Mouse (Mus musculus): Measurements from ENCODE around the gene Cyp8b1. TPM values are rescaled to one million over a fixed set of nuclear protein-coding genes. Genes with fewer than 3 reads are reported as not detected.

Cyp8b1 gene
- total RNA-seq, 1 experiment: not detected

GRCm38 (mm10) chr9:121951114-121951423 lies 35.0 kb upstream of the Cyp8b1 start:
- Histone ChIP-seq H3K27ac (ENCODE audit: insufficient read depth, low read depth, low read length, poor library complexity, severe bottlenecking) (no peak overlapping the region), H3K4me1 (ENCODE audit: control insufficient read depth in 2 of 2, insufficient read depth in 2 of 2, low read length in 2 of 2, poor library complexity in 1 of 2) (0 out of 4 replicates have a peak, but pooled peaks cover 0 to 1% of the 10 kb centered on the region in 2 experiments), H3K4me3 (ENCODE audit: insufficient read depth in 1 of 2, low read depth in 1 of 2, low read length in 2 of 2, poor library complexity in 1 of 2, severe bottlenecking in 1 of 2) (peak overlapping the region; percentile 44 to 48; a peak in 3 of 4 replicates), H3K9me3 (ENCODE audit: control insufficient read depth, insufficient read depth, low read depth, low read length) (no peaks in the 10 kb centered on the region), H3K9ac (ENCODE audit: insufficient read depth, low read depth, low read length, poor library complexity, severe bottlenecking) (peak overlapping the region; percentile 42; the same call in 1 of the 2 replicates), H3K36me3 (ENCODE audit: control insufficient read depth, insufficient read depth, low read length, poor library complexity, severe bottlenecking) (no peaks in the 10 kb centered on the region)
- TF ChIP-seq HCFC1 (IDR thresholded peaks at IDR 0.05; ENCODE audit: borderline replicate concordance, insufficient read depth, low read length) (no peak), ZC3H11A (IDR thresholded peaks at IDR 0.05; ENCODE audit: borderline replicate concordance, low read depth, low read length) (no peak), CHD2 (IDR thresholded peaks at IDR 0.05; ENCODE audit: low read depth, low read length) (no peak), MAFK (IDR thresholded peaks at IDR 0.05; ENCODE audit: insufficient read depth, low read depth, low read length) (no peak), ZNF384 (IDR thresholded peaks at IDR 0.05; ENCODE audit: low read depth, low read length) (no peak)
- DNase-seq (ENCODE audit: low read depth, low spot score): no peak
- in situ Hi-C loops (cut with MboI; ENCODE audit: low sequenced_read_pairs in 2 of 2, unreplicated experiment in 2 of 2): no loop called here

GRCm38 (mm10) chr9:121950418-121951113 lies 34.5 kb upstream of the Cyp8b1 start, which contains the start of gene Fam198a:
Gene Fam198a (plus strand): TSS chr9:121950988.
- H3K36me3 ChIP-seq (ENCODE audit: control insufficient read depth, insufficient read depth, low read length, poor library complexity, severe bottlenecking): no peaks in the 10 kb centered on the region
- no peak within 1 kb of the TSS for H3K27ac ChIP-seq (ENCODE audit: insufficient read depth, low read depth, low read length, poor library complexity, severe bottlenecking)
- no peaks in the 10 kb centered on the region for H3K9me3 ChIP-seq (ENCODE audit: control insufficient read depth, insufficient read depth, low read depth, low read length)
- peak within 1 kb of the TSS; percentile 44 to 48 for H3K4me3 ChIP-seq (ENCODE audit: insufficient read depth in 1 of 2, low read depth in 1 of 2, low read length in 2 of 2, poor library complexity in 1 of 2, severe bottlenecking in 1 of 2)
- H3K4me1 ChIP-seq (ENCODE audit: control insufficient read depth in 2 of 2, insufficient read depth in 2 of 2, low read length in 2 of 2, poor library complexity in 1 of 2): 0 out of 4 replicates have a peak, but pooled peaks cover 0 to 1% of the 10 kb centered on the region in 2 experiments
- H3K9ac ChIP-seq (ENCODE audit: insufficient read depth, low read depth, low read length, poor library complexity, severe bottlenecking): peak within 1 kb of the TSS; percentile 42; the same call in 1 of the 2 replicates
- DNase-seq (ENCODE audit: low read depth, low spot score): no peak
- TF ChIP-seq ZNF384 (IDR thresholded peaks at IDR 0.05; ENCODE audit: low read depth, low read length): no peak
- TF ChIP-seq HCFC1 (IDR thresholded peaks at IDR 0.05; ENCODE audit: borderline replicate concordance, insufficient read depth, low read length): no peak
- TF ChIP-seq CHD2 (IDR thresholded peaks at IDR 0.05; ENCODE audit: low read depth, low read length): no peak
- no peak for TF ChIP-seq MAFK (IDR thresholded peaks at IDR 0.05; ENCODE audit: insufficient read depth, low read depth, low read length)
- TF ChIP-seq ZC3H11A (IDR thresholded peaks at IDR 0.05; ENCODE audit: borderline replicate concordance, low read depth, low read length): no peak
- in situ Hi-C loops (cut with MboI; ENCODE audit: low sequenced_read_pairs in 2 of 2, unreplicated experiment in 2 of 2): no loop called here

GRCm38 (mm10) chr9:121948431-121948830 lies 32.3 kb upstream of the Cyp8b1 start:
- Histone ChIP-seq H3K27ac (ENCODE audit: insufficient read depth, low read depth, low read length, poor library complexity, severe bottlenecking) (no peak overlapping the region), H3K9ac (ENCODE audit: insufficient read depth, low read depth, low read length, poor library complexity, severe bottlenecking) (no peak overlapping the region), H3K4me1 (ENCODE audit: control insufficient read depth in 2 of 2, insufficient read depth in 2 of 2, low read length in 2 of 2, poor library complexity in 1 of 2) (0 out of 4 replicates have a peak, but pooled peaks cover 0 to 1% of the 10 kb centered on the region in 2 experiments), H3K4me3 (ENCODE audit: insufficient read depth in 1 of 2, low read depth in 1 of 2, low read length in 2 of 2, poor library complexity in 1 of 2, severe bottlenecking in 1 of 2) (no peak overlapping the region), H3K9me3 (ENCODE audit: control insufficient read depth, insufficient read depth, low read depth, low read length) (no peaks in the 10 kb centered on the region), H3K36me3 (ENCODE audit: control insufficient read depth, insufficient read depth, low read length, poor library complexity, severe bottlenecking) (no peaks in the 10 kb centered on the region)
- TF ChIP-seq HCFC1 (IDR thresholded peaks at IDR 0.05; ENCODE audit: borderline replicate concordance, insufficient read depth, low read length): no peak
- TF ChIP-seq ZC3H11A (IDR thresholded peaks at IDR 0.05; ENCODE audit: borderline replicate concordance, low read depth, low read length): no peak
- TF ChIP-seq CHD2 (IDR thresholded peaks at IDR 0.05; ENCODE audit: low read depth, low read length): no peak
- TF ChIP-seq ZNF384 (IDR thresholded peaks at IDR 0.05; ENCODE audit: low read depth, low read length): no peak
- no peak for TF ChIP-seq MAFK (IDR thresholded peaks at IDR 0.05; ENCODE audit: insufficient read depth, low read depth, low read length)
- no peak for DNase-seq (ENCODE audit: low read depth, low spot score)
- in situ Hi-C loops (cut with MboI; ENCODE audit: low sequenced_read_pairs in 2 of 2, unreplicated experiment in 2 of 2): no loop called here

GRCm38 (mm10) chr9:121947784-121948183 lies 31.7 kb upstream of the Cyp8b1 start:
- H3K4me1 ChIP-seq (ENCODE audit: control insufficient read depth in 2 of 2, insufficient read depth in 2 of 2, low read length in 2 of 2, poor library complexity in 1 of 2): 0 out of 4 replicates have a peak, but pooled peaks cover 0 to 1% of the 10 kb centered on the region in 2 experiments
- no peaks in the 10 kb centered on the region for H3K36me3 ChIP-seq (ENCODE audit: control insufficient read depth, insufficient read depth, low read length, poor library complexity, severe bottlenecking)
- H3K4me3 ChIP-seq (ENCODE audit: insufficient read depth in 1 of 2, low read depth in 1 of 2, low read length in 2 of 2, poor library complexity in 1 of 2, severe bottlenecking in 1 of 2): no peak overlapping the region
- TF ChIP-seq ZNF384 (IDR thresholded peaks at IDR 0.05; ENCODE audit: low read depth, low read length) (no peak), CHD2 (IDR thresholded peaks at IDR 0.05; ENCODE audit: low read depth, low read length) (no peak), MAFK (IDR thresholded peaks at IDR 0.05; ENCODE audit: insufficient read depth, low read depth, low read length) (no peak), ZC3H11A (IDR thresholded peaks at IDR 0.05; ENCODE audit: borderline replicate concordance, low read depth, low read length) (0 out of 2 replicates have a peak, but pooled peaks have one; percentile 1), HCFC1 (IDR thresholded peaks at IDR 0.05; ENCODE audit: borderline replicate concordance, insufficient read depth, low read length) (no peak)
- H3K27ac ChIP-seq (ENCODE audit: insufficient read depth, low read depth, low read length, poor library complexity, severe bottlenecking): no peak overlapping the region
- no peak for DNase-seq (ENCODE audit: low read depth, low spot score)
- in situ Hi-C loops (cut with MboI; ENCODE audit: low sequenced_read_pairs in 2 of 2, unreplicated experiment in 2 of 2): no loop called here
- H3K9ac ChIP-seq (ENCODE audit: insufficient read depth, low read depth, low read length, poor library complexity, severe bottlenecking): no peak overlapping the region
- no peaks in the 10 kb centered on the region for H3K9me3 ChIP-seq (ENCODE audit: control insufficient read depth, insufficient read depth, low read depth, low read length)

All from ES-E14 (cell line).